ENCODE assay signal across 21 mouse cellular contexts in the genomic region with DNA sequence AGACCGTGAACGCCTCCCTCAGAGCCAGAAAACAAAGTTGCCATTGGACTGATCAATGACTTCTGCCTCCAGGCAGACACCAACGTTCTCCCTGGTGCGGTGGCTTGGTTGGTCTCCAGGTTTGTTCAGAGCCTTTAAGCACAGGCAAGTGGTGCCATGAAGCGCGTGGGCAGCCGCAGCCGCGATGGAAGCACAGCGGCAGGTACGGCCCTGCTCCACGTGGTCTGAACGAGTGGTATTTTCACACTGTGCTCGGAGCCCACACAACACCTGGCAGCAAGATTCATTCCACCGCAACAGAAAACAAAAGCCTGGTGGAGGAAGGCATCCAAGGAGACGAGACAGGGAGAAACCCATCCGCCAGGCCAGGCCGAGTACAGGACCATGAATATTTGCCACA. TPM values are rescaled to one million over a fixed set of nuclear protein-coding genes. Genes with fewer than 3 reads are reported as not detected.
A peak's percentile ranks its signal among the peaks of the same experiment; 100 is the strongest.
DNase-seq lines count a peak whose midpoint lies in the region; TF ChIP-seq lines count a peak whose summit lies in the region.
"Had no signal": no experiment of that assay in that cellular context is flagged by ENCODE, and none has a peak within 500 bp of the region (broad histone marks: within the 10 kb centered on the region; RNA-seq: fewer than 3 reads in every experiment).

No protein-coding gene starts in this region.

- WGBS in cerebellum, adult 2 months = 83% methylated on average over 18 of the region's 18 CpGs

- peak overlapping the region; percentile 0; the same call in 1 of the 2 replicates for H3K27ac ChIP-seq in layer of hippocampus, adult 2 months
- H3K27ac ChIP-seq in cerebellum, adult 2 months (ENCODE audit: insufficient read depth, low read length) = no peak overlapping the region
- H3K27ac ChIP-seq: forebrain, embryonic 12.5 days; heart, adult 2 months; heart, embryonic 15.5 days; hindbrain, postnatal 0 days; liver, embryonic 14.5 days; lung, embryonic 15.5 days; neural tube, embryonic 12.5 days had no signal

- intact Hi-C loops in left cerebral cortex, postnatal 14 days (cut with DNase I) = loop anchor here (10.0 kb wide), 1 partner anchor 175 kb away; no protein-coding TSS in a partner anchor

- H3K4me1 ChIP-seq in cerebellum, adult 2 months (ENCODE audit: control insufficient read depth, insufficient read depth, low read length) = no peaks in the 10 kb centered on the region
- H3K4me1 ChIP-seq: heart, embryonic 15.5 days; lung, embryonic 15.5 days had no signal

- DNase-seq in left cerebral cortex, adult 8-10 months (ENCODE audit: low spot score in 2 of 2) = peak; percentile 23 to 88
- DNase-seq in left cerebral cortex, adult 11 months (ENCODE audit: low spot score) = no peak
- DNase-seq in layer of hippocampus, adult 2 months (ENCODE audit: low spot score in 2 of 2) = peak; percentile 48 to 67
- DNase-seq in left cerebral cortex, postnatal 14 days (ENCODE audit: low spot score in 2 of 2) = peak; percentile 54 to 80
- DNase-seq in right cerebral cortex, postnatal 36 days (ENCODE audit: low spot score in 2 of 2) = peak; percentile 76 to 77
- no peak for DNase-seq in cerebellum, adult 2 months
- DNase-seq in kidney, adult 11 months = no peak
- DNase-seq: cerebellum, adult 9-10 months; gastrocnemius, postnatal 25 days; heart, adult 2 months; heart, postnatal 4 days; thymus, adult 18-20 months; thymus, postnatal 4 days had no signal

- H3K4me3 ChIP-seq in layer of hippocampus, adult 2 months = no peak overlapping the region
- H3K4me3 ChIP-seq in cerebellum, adult 2 months (replicated peaks; ENCODE audit: insufficient read depth, low read depth, low read length) = no peak overlapping the region
- H3K4me3 ChIP-seq: forebrain, embryonic 12.5 days; heart, adult 2 months; heart, embryonic 15.5 days; lung, embryonic 15.5 days; neural tube, embryonic 12.5 days had no signal

- TF ChIP-seq CTCF in layer of hippocampus, adult 2 months (conservative IDR thresholded peaks at IDR 0.05) = no peak
- no peak for TF ChIP-seq CTCF in cerebellum, adult 2 months (IDR thresholded peaks at IDR 0.05; ENCODE audit: borderline replicate concordance, insufficient read depth, low read depth, low read length)

- no peak for TF ChIP-seq POLR2A in cerebellum, adult 2 months (IDR thresholded peaks at IDR 0.05; ENCODE audit: borderline replicate concordance, insufficient read depth, low read length)

- H3K27me3 ChIP-seq in cerebellum, adult 2 months (ENCODE audit: control insufficient read depth, insufficient read depth, low read length) = no peaks in the 10 kb centered on the region

RNA-seq across cellular contexts. Expression of a gene that starts 7.3 kb away (rescaled TPM):
- total RNA-seq in left cerebral cortex, adult 8-10 months (2022) = 10 to 100 TPM; 14.6 to 19.4 (median 17.7) TPM
- total RNA-seq in layer of hippocampus, adult 2 months (2021) = 10 to 100 TPM; 25.7 to 39.9 TPM
- 10 to 100 TPM; 16.5 to 24.5 TPM for total RNA-seq in left cerebral cortex, postnatal 14 days (2021)
- 29.5 and 30.1 TPM in 2 replicates for polyA plus RNA-seq in cerebellum, adult 2 months (2012; rRNA removed)
- total RNA-seq: common myeloid progenitor, adult 5-6 weeks had no signal
- polyA plus RNA-seq: G1E had no signal

Comparison
In these comparisons a context has a peak if more than half of its experiments do, and no peak if none do; other contexts are left out.
1. DNase-seq: peak in left cerebral cortex, adult 8-10 months (2 of 2), layer of hippocampus, adult 2 months (2 of 2), left cerebral cortex, postnatal 14 days (2 of 2) and right cerebral cortex, postnatal 36 days (2 of 2); none in left cerebral cortex, adult 11 months (single experiment), cerebellum, adult 2 months (0 of 2) and kidney, adult 11 months (single experiment).